ENCODE assay signal across 9 mouse cellular contexts in genomic region chr6:115694441-115694842, GRCm38 (mm10). TPM values are rescaled to one million over a fixed set of nuclear protein-coding genes. Genes with fewer than 3 reads are reported as not detected.
DNase-seq lines count a peak whose midpoint lies in the region; ATAC-seq and TF ChIP-seq lines count a peak whose summit lies in the region.
"Had no signal": no experiment of that assay in that cellular context is flagged by ENCODE, and none has a peak within 500 bp of the region (broad histone marks: within the 10 kb centered on the region; RNA-seq: fewer than 3 reads in every experiment).

No protein-coding gene starts in this region.

- H3K4me3 ChIP-seq in ES-Bruce4 (ENCODE audit: low read depth, low read length) = peak overlapping the region; percentile 13; the same call in 1 of the 2 replicates
- no peak overlapping the region for H3K4me3 ChIP-seq in limb, embryonic 14.5 days (replicated peaks; ENCODE audit: low read length)
- H3K4me3 ChIP-seq: liver, embryonic 13.5 days had no signal

- no peaks in the 10 kb centered on the region for H3K9me3 ChIP-seq in ES-Bruce4 (replicated peaks; ENCODE audit: control insufficient read depth, insufficient read depth, low read length, poor library complexity, severe bottlenecking)
- H3K9me3 ChIP-seq in limb, embryonic 14.5 days (ENCODE audit: control insufficient read depth, low read length) = no peaks in the 10 kb centered on the region; the same call in 1 of the 2 replicates
- H3K9me3 ChIP-seq: liver, embryonic 13.5 days had no signal

- H3K27me3 ChIP-seq in ES-Bruce4 (ENCODE audit: control insufficient read depth, insufficient read depth, low read length, poor library complexity, severe bottlenecking) = no peaks in the 10 kb centered on the region
- H3K27me3 ChIP-seq in limb, embryonic 14.5 days (ENCODE audit: control insufficient read depth, insufficient read depth, low read length) = no peaks in the 10 kb centered on the region
- H3K27me3 ChIP-seq: liver, embryonic 13.5 days had no signal

- H3K9ac ChIP-seq in ES-Bruce4 (ENCODE audit: low read depth, poor library complexity, severe bottlenecking) = peak overlapping the region; percentile 2; the same call in 1 of the 2 replicates
- no peak overlapping the region for H3K9ac ChIP-seq in limb, embryonic 14.5 days (ENCODE audit: low read depth, low read length, severe bottlenecking)
- H3K9ac ChIP-seq: liver, embryonic 13.5 days had no signal

- no peak for TF ChIP-seq CTCF in ES-Bruce4 (IDR thresholded peaks at IDR 0.05; ENCODE audit: low read depth, low read length)

- TF ChIP-seq EP300 in ES-Bruce4 (IDR thresholded peaks at IDR 0.05; ENCODE audit: insufficient read depth, low read depth, low read length) = no peak

- no peaks in the 10 kb centered on the region for H3K36me3 ChIP-seq in ES-Bruce4 (ENCODE audit: control insufficient read depth, insufficient read depth, low read length, poor library complexity, severe bottlenecking)
- H3K36me3 ChIP-seq in limb, embryonic 14.5 days (ENCODE audit: control insufficient read depth, insufficient read depth, low read length) = no peaks in the 10 kb centered on the region
- H3K36me3 ChIP-seq: liver, embryonic 13.5 days had no signal

- H3K4me1 ChIP-seq in ES-Bruce4 (ENCODE audit: control insufficient read depth, insufficient read depth, low read length) = peaks cover 7% of the 10 kb centered on the region
- peaks cover 6% of the 10 kb centered on the region; the same call in 1 of the 2 replicates for H3K4me1 ChIP-seq in limb, embryonic 14.5 days (ENCODE audit: control insufficient read depth, insufficient read depth, low read length)

- DNase-seq in adrenal gland, adult 8-10 months = peak; percentile 25
- no peak for DNase-seq in adrenal gland, adult 18-20 months (ENCODE audit: low spot score in 2 of 2)
- DNase-seq in heart, adult 11 months = peak; percentile 98
- DNase-seq in limb, embryonic 14.5 days (ENCODE audit: low spot score) = no peak
- DNase-seq in retina, postnatal 1 day = no peak
- no peak for DNase-seq in thymus, adult 18-20 months
- no peak for DNase-seq in urinary bladder, postnatal 4 days (ENCODE audit: low spot score in 2 of 2)
- DNase-seq: liver, embryonic 13.5 days had no signal

- no peak overlapping the region for H3K27ac ChIP-seq in ES-Bruce4 (ENCODE audit: insufficient read depth, low read length)
- no peak overlapping the region for H3K27ac ChIP-seq in limb, embryonic 14.5 days (replicated peaks; ENCODE audit: low read depth, low read length)
- H3K27ac ChIP-seq: liver, embryonic 13.5 days had no signal

- WGBS in limb, embryonic 14.5 days = 49% methylated on average over 9 of the region's 9 CpGs

- ATAC-seq in limb, embryonic 14.5 days (ENCODE audit: low FRiP score, low read depth) = peak; percentile 44; the same call in 1 of the 2 replicates

- no peak overlapping the region for H3K4me2 ChIP-seq in limb, embryonic 14.5 days (replicated peaks; ENCODE audit: low read depth, low read length, severe bottlenecking)
- H3K4me2 ChIP-seq: liver, embryonic 13.5 days had no signal

- TF ChIP-seq POLR2A in ES-Bruce4 (IDR thresholded peaks at IDR 0.05; ENCODE audit: insufficient read depth, low read length) = no peak
- no peak for TF ChIP-seq POLR2A in limb, embryonic 14.5 days (IDR thresholded peaks at IDR 0.05; ENCODE audit: borderline replicate concordance, extremely low read depth, insufficient read depth, insufficient read length)

RNA-seq across cellular contexts. Expression of gene Raf1, which starts 18.0 kb away (rescaled TPM):
- 100 to 1,000 TPM in 2 of 4 experiments, 10 to 100 TPM in 2; 88.8 to 113 (median 97.7) TPM for total RNA-seq in adrenal gland, adult 8-10 months (2022)
- 100 to 1,000 TPM in 1 of 2 experiments, 10 to 100 TPM in 1; 89.9 to 101 TPM for total RNA-seq in adrenal gland, adult 18-20 months (2021)
- 67.7 and 81.1 TPM in 2 replicates for polyA plus RNA-seq in ES-Bruce4 (2011; ENCODE audit: insufficient read depth, insufficient read length, low read depth, missing spikeins)
- polyA plus RNA-seq in limb, embryonic 14.5 days (2012; rRNA removed) = 176 and 197 TPM in 2 replicates
- 120 and 134 TPM in 2 replicates for polyA plus RNA-seq in limb, embryonic 14.5 days (2014; fragmentation: Nextera tagmentation; extraction: Ambion mirVana)

Comparison
In these comparisons a context has a peak if more than half of its experiments do, and no peak if none do; other contexts are left out.
1. DNase-seq: peak in adrenal gland, adult 8-10 months (single experiment) and heart, adult 11 months (single experiment); none in adrenal gland, adult 18-20 months (0 of 2), limb, embryonic 14.5 days (single experiment), retina, postnatal 1 day (single experiment), thymus, adult 18-20 months (0 of 2) and urinary bladder, postnatal 4 days (0 of 2).